Mouse (Mus musculus) adrenal gland, postnatal 10 days (tissue): ENCODE results near the gene Plagl2. TPM values are rescaled to one million over a fixed set of nuclear protein-coding genes. Genes with fewer than 3 reads are reported as not detected.
"Not testable (repeated sequence)": the region's sequence is repeated elsewhere in the genome, so short reads cannot be mapped to it uniquely, and the experiment has no call there.

Source experiments
- DNase-seq: peaks from one replicate; pipeline ENCODE4 v3.0.0; 2021; ENCODE audit warnings: mixed read lengths
- long read RNA-seq, 2 experiments: library from polyadenylated mRNA; stranded (forward); transcript quantifications; one replicate each; pipeline ENCODE4 v2.0.0; 2021
- total RNA-seq, 2 experiments: library from RNA; stranded (reverse); gene quantifications; 2 replicates each; pipeline ENCODE4 v1.2.3; 2021

Plagl2 gene
- 10 to 100 TPM in 1 of 2 experiments, 1 to 10 TPM in 1; 8.5 to 11.8 TPM for total RNA-seq
- long read RNA-seq, experiment 1, partial matches to known transcripts, result 0 of 1 reads
- long read RNA-seq, experiment 1, other reads (novel, unspliced or antisense), result 1 of 1 reads
- long read RNA-seq, experiment 2, partial matches to known transcripts, result 1 of 2 reads
- long read RNA-seq, experiment 2, other reads (novel, unspliced or antisense), result 1 of 2 reads

DNA sequence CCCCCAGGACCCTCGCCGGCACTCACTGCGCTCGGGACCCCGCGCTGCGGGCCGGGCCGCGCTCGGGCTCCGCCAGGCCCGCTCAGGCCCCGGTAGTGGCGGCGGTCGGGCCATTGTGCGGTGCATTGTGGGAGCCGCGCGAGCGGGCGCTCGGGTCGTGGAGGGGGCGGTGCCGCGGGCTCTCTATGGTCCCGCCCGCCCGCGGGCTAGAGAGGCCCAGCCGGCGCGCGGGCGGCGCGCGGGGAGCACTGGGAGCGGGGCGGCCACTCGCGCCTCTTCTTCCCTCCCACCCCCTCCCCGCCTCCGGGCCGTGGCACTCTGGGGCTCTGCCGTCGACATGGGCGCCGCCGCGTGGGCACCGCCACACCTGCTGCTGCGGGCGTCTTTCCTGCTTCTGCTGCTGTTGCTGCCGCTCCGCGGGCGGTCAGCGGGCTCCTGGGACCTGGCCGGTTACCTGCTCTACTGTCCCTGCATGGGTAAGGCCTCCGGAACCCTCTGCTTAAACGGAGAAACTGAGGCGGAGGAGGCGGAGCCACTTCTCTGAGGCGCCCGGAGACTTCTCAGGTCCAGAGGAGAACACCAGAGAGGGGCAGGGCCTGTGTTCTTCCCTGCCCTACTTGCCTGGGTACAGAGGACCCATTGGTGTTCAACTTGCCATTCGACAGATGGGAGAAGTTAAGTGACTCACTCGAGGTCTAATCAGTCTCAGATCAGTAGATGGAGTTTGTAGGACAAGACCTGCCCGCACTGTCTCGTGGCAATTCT lies at the start of gene Plagl2, which contains the start of gene Pofut1:
Gene Plagl2 (minus strand): TSS at position 177 of the 765 bp plus-strand sequence.
Gene Pofut1 (plus strand): TSS at position 284 of the 765 bp plus-strand sequence.
- DNase-seq, result peak; percentile 94

DNA sequence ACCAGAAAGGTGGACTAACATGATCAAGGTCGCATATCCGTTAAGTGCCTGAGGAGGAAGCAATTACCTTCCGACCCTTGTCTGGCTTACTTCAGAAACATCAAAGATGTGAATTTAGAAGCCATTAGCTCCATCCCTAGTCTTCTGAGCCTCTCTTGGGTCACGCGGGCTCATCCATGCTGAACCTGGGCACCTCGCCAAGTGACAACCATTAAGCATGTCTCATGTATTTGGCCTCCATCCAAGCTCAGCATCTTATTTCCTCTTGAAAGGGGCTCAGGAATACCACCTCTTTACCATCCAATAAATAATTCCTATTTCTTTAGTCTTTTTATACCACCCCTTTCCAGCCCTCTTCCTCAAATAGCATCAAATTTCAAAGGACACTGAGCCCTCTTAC lies 46.6 kb upstream of the Plagl2 start:
- peak; percentile 83 for DNase-seq

DNA sequence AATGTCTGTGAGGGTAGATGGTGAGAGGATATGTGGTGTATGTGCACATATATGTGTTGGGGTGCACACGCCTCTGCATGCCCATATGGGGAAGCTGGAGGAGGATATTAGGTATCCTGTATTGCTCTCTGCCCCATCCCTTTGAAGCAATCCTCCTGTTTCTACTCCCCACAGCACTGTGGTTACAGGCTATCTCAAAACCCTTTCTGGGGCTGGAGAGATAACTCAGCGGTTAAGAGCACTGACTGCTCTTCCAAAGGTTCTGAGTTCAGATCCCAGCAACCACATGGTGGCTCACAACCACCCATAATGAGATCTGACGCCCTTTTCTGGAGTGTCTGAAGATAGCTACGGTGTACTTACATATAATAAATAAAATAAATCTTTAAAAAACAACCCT lies 45.3 kb upstream of the Plagl2 start:
- no peak for DNase-seq

- DNase-seq, result no peak
Observed at GRCm38 (mm10) chr2:153283919-153284318, 42.7 kb upstream of the Plagl2 start.

GRCm38 (mm10) chr2:153278357-153278756 lies 37.1 kb upstream of the Plagl2 start:
- no peak for DNase-seq

GRCm38 (mm10) chr2:153276846-153277245 lies 35.6 kb upstream of the Plagl2 start:
- DNase-seq, result not testable (repeated sequence)

DNA sequence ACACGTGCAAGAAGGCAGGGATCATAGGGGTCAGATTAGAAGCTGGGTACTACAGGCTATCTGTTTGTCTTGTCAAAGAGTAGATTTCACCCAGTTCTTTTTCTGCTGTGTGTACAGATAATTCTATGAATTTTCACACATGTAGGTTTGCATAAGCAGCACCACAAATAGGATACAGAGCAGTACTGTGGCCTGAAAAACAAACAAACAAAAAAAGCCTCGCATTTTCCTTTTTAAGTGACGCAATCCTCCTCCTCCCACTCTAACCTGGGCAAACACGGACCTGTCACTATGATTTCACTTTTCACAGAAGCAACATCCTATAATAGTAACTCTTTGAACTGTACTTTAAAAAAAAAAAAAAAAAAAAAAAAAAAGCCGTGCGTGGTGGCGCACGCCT lies 35.2 kb upstream of the Plagl2 start:
- DNase-seq, result no peak

GRCm38 (mm10) chr2:153275577-153275976 lies 34.4 kb upstream of the Plagl2 start:
- DNase-seq, result not testable (repeated sequence)

DNA sequence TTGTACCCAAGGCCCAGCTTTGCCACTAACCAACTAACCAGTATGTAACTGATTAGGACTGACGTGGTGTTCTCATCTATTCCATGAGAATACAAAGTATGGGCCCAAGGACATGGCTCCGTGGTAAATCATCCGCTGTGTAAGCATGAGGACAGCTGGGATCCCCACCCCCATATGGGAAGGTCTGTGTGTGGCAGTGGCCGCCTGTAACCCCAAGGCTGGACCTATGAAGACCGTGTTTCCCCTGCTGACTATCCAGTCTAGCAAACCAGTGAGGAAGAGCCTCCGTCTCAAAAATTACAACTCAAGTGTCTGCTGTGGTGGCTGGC lies 33.7 kb upstream of the Plagl2 start:
- DNase-seq, result peak; percentile 56

GRCm38 (mm10) chr2:153274200-153274918 lies 33.1 kb upstream of the Plagl2 start:
- not testable (repeated sequence) for DNase-seq

DNA sequence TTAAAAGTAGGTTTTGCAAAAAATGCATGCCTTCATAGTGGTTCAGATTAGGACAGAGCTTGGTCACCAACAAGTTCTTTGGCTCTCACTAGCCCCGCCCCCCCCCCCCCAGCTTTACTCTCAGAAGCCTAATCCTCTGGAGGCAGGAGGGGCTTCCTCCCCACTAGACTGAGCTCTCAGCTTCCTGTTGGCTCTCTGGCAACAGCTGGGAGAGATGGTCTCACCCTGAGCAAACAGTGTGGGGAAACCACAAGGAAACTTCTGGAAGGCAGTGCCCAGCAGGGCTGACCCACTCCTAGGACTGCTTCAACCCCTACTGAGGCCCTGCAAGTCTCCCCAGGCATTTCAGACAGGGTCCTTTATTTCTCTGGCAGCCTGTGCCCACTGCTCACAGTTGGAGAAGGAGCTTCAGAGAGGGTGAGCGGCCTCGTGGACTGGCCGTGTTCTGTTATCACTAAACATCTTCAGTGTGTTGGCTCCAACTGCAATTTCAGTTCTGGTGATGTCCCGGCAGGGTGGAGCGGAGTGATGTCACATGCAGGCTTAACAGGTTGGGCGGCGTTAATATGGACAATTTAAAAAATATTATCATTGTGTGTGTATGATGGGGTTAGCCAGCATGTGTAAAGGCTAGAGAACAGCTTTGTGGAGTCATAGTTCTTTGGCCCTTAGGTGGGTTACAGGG lies 29.1 kb upstream of the Plagl2 start:
- not testable (repeated sequence) for DNase-seq

GRCm38 (mm10) chr2:153267331-153267730 lies 26.1 kb upstream of the Plagl2 start:
- no peak for DNase-seq

- DNase-seq, result no peak
Observed at GRCm38 (mm10) chr2:153263053-153263452, 21.8 kb upstream of the Plagl2 start.

- no peak for DNase-seq
Observed at GRCm38 (mm10) chr2:153259864-153260674, 18.8 kb upstream of the Plagl2 start.

DNA sequence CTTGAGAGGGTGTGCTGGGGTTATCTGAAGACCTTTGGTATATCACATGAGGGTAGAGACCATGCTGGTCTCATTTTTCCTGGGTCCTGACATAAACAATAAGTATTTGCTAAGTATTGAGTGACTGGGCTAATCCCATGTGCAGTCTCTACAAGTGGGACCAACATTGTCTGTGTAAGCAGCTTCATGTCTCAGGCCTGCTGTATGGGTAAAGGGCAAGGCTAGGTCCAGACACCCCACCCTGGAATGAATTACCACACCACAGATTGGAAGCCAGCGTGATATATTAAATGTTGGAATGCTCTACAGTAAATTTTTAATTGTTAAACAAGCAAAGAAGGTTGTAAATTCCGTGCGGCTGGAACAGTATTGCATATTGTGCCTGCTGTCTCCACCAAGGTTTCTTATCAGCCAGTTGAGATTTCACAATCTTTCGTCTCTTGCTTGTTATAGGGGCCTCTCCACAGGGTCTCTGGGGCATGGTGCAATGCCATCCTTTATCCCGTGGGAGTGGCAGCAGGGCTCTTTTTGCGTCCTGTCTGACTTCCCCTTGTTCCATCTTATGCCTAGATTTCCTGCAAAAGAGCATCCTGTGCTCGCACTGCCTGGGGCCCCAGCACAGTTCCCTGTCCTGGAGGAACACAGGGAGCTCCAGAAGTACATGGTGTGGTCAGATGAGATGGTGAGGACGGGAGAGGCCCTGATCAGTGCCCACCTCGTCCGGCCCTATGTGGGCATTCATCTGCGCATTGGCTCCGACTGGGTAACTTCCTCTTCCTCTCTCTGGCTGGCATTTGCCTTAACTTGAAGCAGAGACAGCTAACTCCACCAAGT lies 18.0 kb upstream of the Plagl2 start:
- no peak for DNase-seq

DNA sequence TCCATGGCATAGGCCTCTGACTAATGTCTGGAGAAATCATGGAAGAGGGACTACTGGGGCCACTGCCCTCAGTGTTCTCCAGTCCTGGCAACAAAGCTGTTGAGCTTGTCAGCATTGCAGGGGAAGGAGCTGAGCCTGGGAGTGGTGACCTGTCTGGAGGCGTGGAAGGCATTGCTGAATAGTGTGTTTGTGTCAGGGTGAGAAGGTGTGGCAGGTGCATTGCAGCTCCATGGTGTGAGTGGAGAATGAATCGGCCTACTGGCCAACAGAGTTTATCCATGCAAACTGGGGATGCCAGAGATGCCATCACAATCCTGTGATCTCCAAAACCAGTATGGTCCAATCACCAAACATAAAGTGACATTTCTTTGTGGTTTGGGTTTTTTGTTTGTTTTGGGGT lies 15.4 kb upstream of the Plagl2 start:
- DNase-seq, result no peak

GRCm38 (mm10) chr2:153249751-153250150 lies 8.5 kb upstream of the Plagl2 start:
- no peak for DNase-seq

GRCm38 (mm10) chr2:153242156-153242555 lies 930 bp upstream of the Plagl2 start:
- DNase-seq, result no peak

DNA sequence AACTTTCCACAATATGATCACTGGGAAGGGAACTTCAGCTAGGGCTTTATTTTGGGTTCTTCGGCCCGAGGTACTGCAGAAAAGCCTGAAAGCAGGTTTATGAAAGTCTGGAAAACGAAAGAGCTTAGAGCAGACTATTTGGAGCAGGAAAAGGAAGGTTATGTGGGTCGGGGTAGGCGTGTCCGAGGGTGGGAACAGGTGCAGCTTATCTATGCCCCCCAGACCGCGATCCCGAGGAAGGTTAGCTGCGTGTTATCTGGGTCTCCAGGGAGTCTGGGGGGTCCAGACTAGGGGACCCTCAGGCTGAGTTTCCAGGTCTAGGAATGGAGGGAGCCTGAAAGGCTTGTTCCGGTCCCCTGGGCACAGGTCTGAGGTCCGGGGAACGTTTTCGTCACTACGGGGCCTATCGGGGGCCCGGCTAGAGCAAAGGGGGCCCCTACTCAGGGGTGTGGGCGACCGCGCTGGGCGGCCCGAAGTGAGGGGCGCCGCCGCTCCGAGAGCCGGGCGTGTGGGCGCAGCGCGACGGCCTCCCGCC lies 458 bp downstream of the Plagl2 start:
- DNase-seq, result peak; percentile 52

- peak; percentile 51 for DNase-seq
Observed at GRCm38 (mm10) chr2:153239860-153240480, 1.3 kb downstream of the Plagl2 start.
